Mouse (Mus musculus): ENCODE results near the gene 4933403O08Rik.

GRCm38 (mm10) chrX:112273550-112273949 lies 34.7 kb downstream of the 4933403O08Rik start:
- no peak for TF ChIP-seq CTCF (IDR thresholded peaks at IDR 0.05; ENCODE audit: low read depth)
- TF ChIP-seq EP300 (optimal IDR thresholded peaks at IDR 0.05), result no peak

All from stomach, postnatal 0 days (tissue).